In genomic region chr2:71815279-71815678, GRCm38 (mm10) we compare ENCODE assay signal across 15 mouse cellular contexts. TPM values are rescaled to one million over a fixed set of nuclear protein-coding genes. Genes with fewer than 3 reads are reported as not detected.
DNase-seq lines count a peak whose midpoint lies in the region; ATAC-seq and TF ChIP-seq lines count a peak whose summit lies in the region.
"Had no signal": no experiment of that assay in that cellular context is flagged by ENCODE, and none has a peak within 500 bp of the region (broad histone marks: within the 10 kb centered on the region; RNA-seq: fewer than 3 reads in every experiment).

No protein-coding gene starts in this region.

- H3K27me3 ChIP-seq in kidney, postnatal 0 days (ENCODE audit: insufficient read depth, low read length) = no peaks in the 10 kb centered on the region
- no peaks in the 10 kb centered on the region for H3K27me3 ChIP-seq in kidney, embryonic 15.5 days
- H3K27me3 ChIP-seq in intestine, embryonic 15.5 days (replicated peaks) = no peaks in the 10 kb centered on the region
- no peaks in the 10 kb centered on the region for H3K27me3 ChIP-seq in hindbrain, embryonic 16.5 days (replicated peaks; ENCODE audit: control insufficient read depth, insufficient read depth, low read length)
- H3K27me3 ChIP-seq: limb, embryonic 13.5 days had no signal

- peaks cover 10% of the 10 kb centered on the region; the same call in 1 of the 2 replicates for H3K36me3 ChIP-seq in kidney, postnatal 0 days (ENCODE audit: insufficient read depth, low read length)
- peaks cover 19% of the 10 kb centered on the region for H3K36me3 ChIP-seq in kidney, embryonic 15.5 days
- H3K36me3 ChIP-seq in intestine, embryonic 15.5 days = no peaks in the 10 kb centered on the region
- no peaks in the 10 kb centered on the region for H3K36me3 ChIP-seq in hindbrain, embryonic 16.5 days (ENCODE audit: control insufficient read depth, insufficient read depth, low read length)
- H3K36me3 ChIP-seq: limb, embryonic 13.5 days had no signal

- no peak overlapping the region for H3K4me2 ChIP-seq in kidney, postnatal 0 days (ENCODE audit: low read length)
- no peak overlapping the region for H3K4me2 ChIP-seq in kidney, embryonic 15.5 days
- H3K4me2 ChIP-seq in intestine, embryonic 15.5 days (replicated peaks) = peak overlapping the region; percentile 18; the same call in 1 of the 2 replicates
- no peak overlapping the region for H3K4me2 ChIP-seq in hindbrain, embryonic 16.5 days (ENCODE audit: low read length)
- H3K4me2 ChIP-seq: limb, embryonic 13.5 days; neural tube, embryonic 15.5 days had no signal

- H3K9me3 ChIP-seq in kidney, postnatal 0 days (replicated peaks; ENCODE audit: low read length) = no peaks in the 10 kb centered on the region
- no peaks in the 10 kb centered on the region for H3K9me3 ChIP-seq in kidney, embryonic 15.5 days (replicated peaks)
- no peaks in the 10 kb centered on the region for H3K9me3 ChIP-seq in intestine, embryonic 15.5 days
- H3K9me3 ChIP-seq in hindbrain, embryonic 16.5 days (ENCODE audit: control insufficient read depth, low read length) = no peaks in the 10 kb centered on the region
- H3K9me3 ChIP-seq: limb, embryonic 13.5 days; neural tube, embryonic 15.5 days had no signal

- no peak for ATAC-seq in kidney, postnatal 0 days (replicated peaks; ENCODE audit: low FRiP score, low read depth)
- no peak for ATAC-seq in kidney, embryonic 15.5 days (replicated peaks; ENCODE audit: low FRiP score)
- ATAC-seq in intestine, embryonic 15.5 days = peak; percentile 39; the same call in 1 of the 2 replicates
- ATAC-seq in hindbrain, embryonic 16.5 days = no peak
- ATAC-seq: activated CD4-positive, CD25-positive, alpha-beta regulatory T cell, adult 4 months had no signal

- H3K4me3 ChIP-seq in kidney, postnatal 0 days (replicated peaks; ENCODE audit: low read depth, low read length) = no peak overlapping the region
- no peak overlapping the region for H3K4me3 ChIP-seq in kidney, embryonic 15.5 days (replicated peaks)
- no peak overlapping the region for H3K4me3 ChIP-seq in intestine, embryonic 15.5 days (replicated peaks)
- H3K4me3 ChIP-seq in hindbrain, embryonic 16.5 days (ENCODE audit: low read length) = no peak overlapping the region
- H3K4me3 ChIP-seq: limb, embryonic 13.5 days; neural tube, embryonic 15.5 days had no signal

- peaks cover 15% of the 10 kb centered on the region for H3K4me1 ChIP-seq in kidney, postnatal 0 days (replicated peaks; ENCODE audit: insufficient read depth, low read length)
- peaks cover 52% of the 10 kb centered on the region for H3K4me1 ChIP-seq in kidney, embryonic 15.5 days
- peaks cover 20% of the 10 kb centered on the region for H3K4me1 ChIP-seq in intestine, embryonic 15.5 days (replicated peaks)
- peaks cover 9% of the 10 kb centered on the region for H3K4me1 ChIP-seq in hindbrain, embryonic 16.5 days (ENCODE audit: control insufficient read depth, insufficient read depth, low read depth, low read length)

- no peak overlapping the region for H3K9ac ChIP-seq in kidney, postnatal 0 days (ENCODE audit: low read depth, low read length)
- no peak overlapping the region for H3K9ac ChIP-seq in kidney, embryonic 15.5 days
- H3K9ac ChIP-seq in intestine, embryonic 15.5 days = no peak overlapping the region
- H3K9ac ChIP-seq in hindbrain, embryonic 16.5 days (ENCODE audit: low read depth, low read length) = no peak overlapping the region
- H3K9ac ChIP-seq: limb, embryonic 13.5 days; neural tube, embryonic 15.5 days had no signal

- intact Hi-C loops in left cerebral cortex, postnatal 14 days (cut with DNase I) = loop anchor here (10.0 kb wide), 1 partner anchor 560 kb away; no protein-coding TSS in a partner anchor

- 0 out of 2 replicates have a peak overlapping the region, but pooled peaks have one; percentile 36 for H3K27ac ChIP-seq in kidney, postnatal 0 days
- H3K27ac ChIP-seq in kidney, embryonic 15.5 days = no peak overlapping the region
- no peak overlapping the region for H3K27ac ChIP-seq in intestine, embryonic 15.5 days
- H3K27ac ChIP-seq in hindbrain, embryonic 16.5 days (ENCODE audit: low read depth, low read length) = no peak overlapping the region
- H3K27ac ChIP-seq: limb, embryonic 13.5 days; neural tube, embryonic 15.5 days had no signal

- 32% methylated on average over 5 of the region's 5 CpGs for WGBS in kidney, postnatal 0 days
- 29% methylated on average over 5 of the region's 5 CpGs for WGBS in kidney, embryonic 15.5 days
- 14% methylated on average over 5 of the region's 5 CpGs for WGBS in intestine, embryonic 15.5 days
- 19% methylated on average over 5 of the region's 5 CpGs for WGBS in hindbrain, embryonic 16.5 days

- TF ChIP-seq CTCF in kidney, postnatal 0 days (IDR thresholded peaks at IDR 0.05; ENCODE audit: low read depth) = no peak

- peak; percentile 34 for DNase-seq in embryo, embryonic 10 days (ENCODE audit: low spot score)
- DNase-seq in embryo, embryonic 9.5 days (ENCODE audit: extremely low spot score) = no peak
- DNase-seq in kidney, postnatal 0 days (ENCODE audit: low spot score) = no peak
- peak; percentile 10 for DNase-seq in thymus, postnatal 0 days (ENCODE audit: low spot score)
- no peak for DNase-seq in left cerebral cortex, postnatal 14 days (ENCODE audit: low spot score in 2 of 2)
- DNase-seq: cerebellum, postnatal 10 days; gastrocnemius, postnatal 10 days; layer of hippocampus, adult 9-11 months; lung, postnatal 14 days had no signal

RNA-seq across cellular contexts. Expression of gene Pdk1, which starts 57.7 kb away (rescaled TPM):
- polyA plus RNA-seq in kidney, postnatal 0 days (2015; fragmentation: Nextera tagmentation; extraction: Ambion mirVana) = 38.8 and 39.6 TPM in 2 replicates
- 44.4 and 45.2 TPM in 2 replicates for polyA plus RNA-seq in kidney, embryonic 15.5 days (2015; fragmentation: Nextera tagmentation; extraction: Ambion mirVana)
- 66.8 and 78.3 TPM in 2 replicates for polyA plus RNA-seq in intestine, embryonic 15.5 days (2015; fragmentation: Nextera tagmentation; extraction: Ambion mirVana)
- 60.2 and 73.8 TPM in 2 replicates for polyA plus RNA-seq in thymus, postnatal 0 days (2015; fragmentation: Nextera tagmentation; extraction: Ambion mirVana)
- 24.0 and 25.1 TPM in 2 replicates for polyA plus RNA-seq in hindbrain, embryonic 16.5 days (2015; fragmentation: Nextera tagmentation; extraction: Ambion mirVana)
- 10 to 100 TPM; 44.3 to 46.0 TPM for total RNA-seq in left cerebral cortex, postnatal 14 days (2021)

Comparison
In these comparisons a context has a peak if more than half of its experiments do, and no peak if none do; other contexts are left out.
1. DNase-seq: peak in embryo, embryonic 10 days (single experiment) and thymus, postnatal 0 days (single experiment); none in embryo, embryonic 9.5 days (single experiment), kidney, postnatal 0 days (single experiment) and left cerebral cortex, postnatal 14 days (0 of 2).